Mouse (Mus musculus) olfactory bulb, adult 2 months (tissue): ENCODE data around the gene Ptov1.

ENCODE experiments used
- CTCF ChIP-seq: fragments of 200-500 bp; IDR thresholded peaks from 2 replicates; pipeline ENCODE4 v1.5.1; 2012; ENCODE audit warnings: low read depth, mild to moderate bottlenecking, low read length, moderate library complexity; ENCODE audit not compliant: insufficient read depth
- POLR2A ChIP-seq: fragments of 200-500 bp; IDR thresholded peaks from 2 replicates; pipeline ENCODE4 v1.6.1; 2012; ENCODE audit warnings: mild to moderate bottlenecking, low read depth, low read length, moderate library complexity; ENCODE audit not compliant: insufficient read depth

DNA sequence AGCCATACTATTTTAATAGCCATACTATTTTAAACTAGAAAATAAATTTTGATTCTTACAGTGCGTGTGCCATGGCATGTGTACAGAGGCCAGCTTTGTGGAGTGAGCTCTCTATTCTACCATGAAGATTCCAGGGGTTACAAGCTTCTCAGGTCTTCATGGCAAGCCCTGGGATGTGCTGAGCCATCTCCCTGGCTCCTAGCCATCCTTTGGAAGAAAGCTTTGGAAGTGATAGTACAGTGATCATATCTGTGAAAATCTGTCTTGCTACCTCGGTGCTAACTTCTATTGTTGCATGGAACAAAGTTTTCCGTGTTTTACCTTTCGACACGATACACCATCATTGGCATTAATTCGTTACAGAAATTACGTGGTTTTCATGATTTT lies 25.6 kb upstream of the Ptov1 start:
- TF ChIP-seq CTCF (no peak), POLR2A (no peak)
